Mouse (Mus musculus) bone marrow, adult 2 months (tissue): Measurements from ENCODE around the gene Clip3.

Experiments
- CTCF ChIP-seq: fragments of 200-500 bp; IDR thresholded peaks from 2 replicates; pipeline ENCODE4 v1.5.1; 2011; ENCODE audit warnings: low read length, control low read depth; ENCODE audit not compliant: control insufficient read depth, insufficient read depth
- POLR2A ChIP-seq: fragments of 200-500 bp; IDR thresholded peaks from 2 replicates; pipeline ENCODE4 v1.6.1; 2011; ENCODE audit warnings: low read depth, mild to moderate bottlenecking, control low read depth, low read length, borderline replicate concordance; ENCODE audit not compliant: control insufficient read depth

GRCm38 (mm10) chr7:30336384-30336783 lies 44.9 kb downstream of the Clip3 start:
- no peak for TF ChIP-seq POLR2A
- TF ChIP-seq CTCF = peak; percentile 63
